8 mouse cellular contexts compared by ENCODE assay signal in genomic region chr15:97907801-97908751, GRCm38 (mm10). TPM values are rescaled to one million over a fixed set of nuclear protein-coding genes. Genes with fewer than 3 reads are reported as not detected.
DNase-seq lines count a peak whose midpoint lies in the region; TF ChIP-seq lines count a peak whose summit lies in the region.

No protein-coding gene starts in this region.

- TF ChIP-seq CTCF in heart, adult 2 months (IDR thresholded peaks at IDR 0.05) = no peak

- intact Hi-C loops in heart, postnatal 25 days (cut with DNase I) = no loop called here
- intact Hi-C loops in heart, adult 2 months (cut with DNase I) = no loop called here

- peak overlapping the region; percentile 56 for H3K4me3 ChIP-seq in heart, adult 2 months

- no peaks in the 10 kb centered on the region for H3K79me2 ChIP-seq in heart, adult 2 months (replicated peaks; ENCODE audit: control insufficient read depth, insufficient read depth, low read length)

- H3K9ac ChIP-seq in heart, adult 2 months (ENCODE audit: low read depth, low read length) = peak overlapping the region; percentile 52

- DNase-seq in heart, adult 11 months = peak; percentile 96
- no peak for DNase-seq in heart, postnatal 25 days (ENCODE audit: low spot score)
- DNase-seq in embryo, embryonic 10 days (ENCODE audit: low spot score) = peak; percentile 74
- peak; percentile 58 to 60 for DNase-seq in heart, adult 2 months
- peak; percentile 72 to 77 for DNase-seq in kidney, adult 8-10 months
- peak; percentile 63 for DNase-seq in lung, postnatal 14 days
- DNase-seq in ovary, postnatal 36 days (ENCODE audit: low spot score) = peak; percentile 56
- DNase-seq in yolk sac, embryonic 10.5 days (ENCODE audit: low spot score) = peak; percentile 94

- peaks cover 1% of the 10 kb centered on the region; the same call in 1 of the 2 replicates for H3K27me3 ChIP-seq in heart, adult 2 months (ENCODE audit: control insufficient read depth, insufficient read depth, low read length)

- no peak for TF ChIP-seq EP300 in heart, adult 2 months (IDR thresholded peaks at IDR 0.05; ENCODE audit: insufficient read depth, low read depth, low read length)

- no peak; the same call in 1 of the 2 replicates for TF ChIP-seq POLR2A in heart, adult 2 months (IDR thresholded peaks at IDR 0.05; ENCODE audit: insufficient read depth, low read depth, low read length)

- H3K36me3 ChIP-seq in heart, adult 2 months (ENCODE audit: control insufficient read depth, insufficient read depth, low read length) = no peaks in the 10 kb centered on the region

- H3K27ac ChIP-seq in heart, adult 2 months = no peak overlapping the region

- H3K4me1 ChIP-seq in heart, adult 2 months (ENCODE audit: control insufficient read depth, insufficient read depth, low read length) = peaks cover 3% of the 10 kb centered on the region

- WGBS in heart, adult 2 months = 1% methylated on average over 59 of the region's 59 CpGs

RNA-seq across cellular contexts. Expression of gene Vdr, which starts 2.4 kb away (rescaled TPM):
- 1 to 10 TPM; 1.5 to 2.5 TPM for total RNA-seq in heart, postnatal 25 days (2021)
- total RNA-seq in heart, adult 2 months (2021) = 1 to 10 TPM; 1.1 to 2.0 TPM
- 2.3 and 2.7 TPM in 2 replicates for polyA plus RNA-seq in heart, adult 2 months (2012; rRNA removed)

RNA-seq across cellular contexts. Expression of gene Tmem106c, which starts 55.9 kb away (rescaled TPM):
- 10 to 100 TPM; 10.9 to 15.3 TPM for total RNA-seq in heart, postnatal 25 days (2021)
- total RNA-seq in heart, adult 2 months (2021) = 10 to 100 TPM; 10.2 to 11.1 TPM
- polyA plus RNA-seq in heart, adult 2 months (2012; rRNA removed) = 21.9 and 37.0 TPM in 2 replicates
